Mouse (Mus musculus) heart, postnatal 36 days (tissue): ENCODE data around the gene Psmd10. TPM values are rescaled to one million over a fixed set of nuclear protein-coding genes. Genes with fewer than 3 reads are reported as not detected.

Experiments used
- total RNA-seq, 2 experiments: library from RNA; stranded (reverse); gene quantifications; 2 replicates each; pipeline ENCODE4 v1.2.3; 2021

Psmd10 gene
- total RNA-seq, 2 experiments from 2014 or later: 13.0 to 14.4 TPM

Other genes starting within 250 kb of the Psmd10 start
- gene Tex13b, start 143.3 kb downstream of the Psmd10 start, total RNA-seq: not detected
- not detected for gene Vsig1, start 49.1 kb downstream of the Psmd10 start, total RNA-seq
- 10 to 100 TPM in 1 of 2 experiments, 1 to 10 TPM in 1; 9.5 to 12.4 TPM for gene Atg4a, start 179 bp upstream of the Psmd10 start, total RNA-seq